Mouse (Mus musculus) heart, postnatal 25 days (tissue): Measurements from ENCODE around the gene Cryba4. TPM values are rescaled to one million over a fixed set of nuclear protein-coding genes. Genes with fewer than 3 reads are reported as not detected.

Experiments used
- DNase-seq: peaks from one replicate; pipeline ENCODE4 v3.0.0; 2022; ENCODE audit warnings: low spot score
- intact Hi-C: fragments of 180-260 bp; cut with DNase I; formaldehyde crosslinking; loops from one replicate; pipeline ENCODE4 v1.15.1; 2025
- total RNA-seq, 2 experiments: library from RNA; stranded (reverse); gene quantifications; 2 replicates each; pipeline ENCODE4 v1.2.3; 2021

Gene Cryba4
- total RNA-seq, 2 experiments from 2014 or later = 8.9 to 10.3 TPM

GRCm38 (mm10) chr5:112213331-112214240 lies 38.7 kb downstream of the Cryba4 start:
- DNase-seq = no peak
- intact Hi-C loops = loop anchor here (2.0 kb wide), 1 partner anchor 215 kb away; no protein-coding TSS in a partner anchor

- intact Hi-C loops = no loop called here
- DNase-seq = no peak
Observed at GRCm38 (mm10) chr5:112212711-112213264, 39.5 kb downstream of the Cryba4 start.

- intact Hi-C loops = no loop called here
- no peak for DNase-seq
Observed at GRCm38 (mm10) chr5:112211911-112212310, 40.4 kb downstream of the Cryba4 start.

- intact Hi-C loops = no loop called here
- DNase-seq = no peak
Observed at GRCm38 (mm10) chr5:112210104-112210503, 42.2 kb downstream of the Cryba4 start.

- intact Hi-C loops = no loop called here
- no peak for DNase-seq
Observed at GRCm38 (mm10) chr5:112208321-112208720, 44.0 kb downstream of the Cryba4 start.

GRCm38 (mm10) chr5:112206543-112207255 lies 45.6 kb downstream of the Cryba4 start:
- DNase-seq = no peak

GRCm38 (mm10) chr5:112199656-112200055 lies 52.7 kb downstream of the Cryba4 start:
- DNase-seq = no peak
- intact Hi-C loops = no loop called here

More at GRCm38 (mm10) chr5:112206543-112207255, 45.6 kb downstream of the Cryba4 start:
- intact Hi-C loops = no loop called here

Other genes with a start within 250 kb of the Cryba4 start
- 1 to 10 TPM; 2.5 to 2.9 TPM for gene Crybb1, start 3.3 kb upstream of the Cryba4 start, total RNA-seq
- gene Tpst2, start 24.2 kb upstream of the Cryba4 start, total RNA-seq = 10 to 100 TPM; 38.7 to 42.3 TPM
- gene Tfip11, start 73.8 kb upstream of the Cryba4 start, total RNA-seq = 10 to 100 TPM; 16.3 to 17.9 TPM
- gene Srrd, start 90.5 kb upstream of the Cryba4 start, total RNA-seq = 1 to 10 TPM; 7.5 to 8.1 TPM
- 10 to 100 TPM; 10.2 to 12.1 TPM for gene Hps4, start 90.6 kb upstream of the Cryba4 start, total RNA-seq
- not detected for gene Gm6583, start 103.5 kb upstream of the Cryba4 start, total RNA-seq
- gene Asphd2, start 142.3 kb upstream of the Cryba4 start, total RNA-seq = under 1 TPM; 0.65 to 0.70 TPM
- gene Gm6588, start 196.9 kb upstream of the Cryba4 start, total RNA-seq = not detected